Mouse (Mus musculus): ENCODE results near the gene Psmd13. TPM values are rescaled to one million over a fixed set of nuclear protein-coding genes. Genes with fewer than 3 reads are reported as not detected.

Psmd13 gene
- polyA plus RNA-seq, 1 experiment from 2014 or later = 120 TPM

DNA sequence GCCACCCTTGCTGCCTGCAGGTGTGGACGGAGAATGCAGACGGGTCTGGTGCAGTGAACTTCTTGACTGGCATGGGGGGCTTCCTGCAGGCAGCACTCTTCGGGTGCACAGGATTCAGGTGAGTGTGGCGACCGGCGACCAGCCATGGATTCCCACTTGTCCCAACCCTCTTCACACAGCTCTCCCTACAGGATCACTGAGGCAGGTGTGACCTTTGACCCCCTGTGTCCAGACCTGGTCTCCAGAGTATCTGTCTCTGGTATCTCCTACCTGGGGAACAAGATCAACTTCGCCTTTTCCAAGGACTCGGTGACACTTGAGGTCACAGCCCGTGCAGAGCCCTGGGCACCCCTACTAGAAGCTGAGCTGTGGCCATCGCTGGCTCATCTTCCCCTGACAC is 64.5 kb downstream of the Psmd13 start:
- Histone ChIP-seq H3K27ac (replicated peaks in 1 of 2; ENCODE audit: control insufficient read depth in 1 of 2, insufficient read depth in 1 of 2, low read depth in 2 of 2, low read length in 2 of 2) (peak overlapping the region; percentile 26 to 74; a peak in 3 of 4 replicates), H3K4me3 (ENCODE audit: control insufficient read depth in 1 of 2, insufficient read depth in 1 of 2, low read depth in 1 of 2, low read length in 2 of 2) (no peak overlapping the region), H3K4me2 (ENCODE audit: low read length) (no peak overlapping the region), H3K9me3 (ENCODE audit: control insufficient read depth, low read length) (no peaks in the 10 kb centered on the region), H3K4me1 (ENCODE audit: control insufficient read depth in 2 of 2, insufficient read depth in 2 of 2, low read length in 2 of 2) (peaks cover 28 to 32% of the 10 kb centered on the region in 2 experiments), H3K9ac (ENCODE audit: low read length) (no peak overlapping the region), H3K27me3 (ENCODE audit: control insufficient read depth, insufficient read depth, low read length) (no peaks in the 10 kb centered on the region), H3K36me3 (ENCODE audit: control insufficient read depth, insufficient read depth, low read length) (peaks cover 52% of the 10 kb centered on the region)
- 85% methylated on average over 10 of the region's 10 CpGs for WGBS
- ATAC-seq (ENCODE audit: insufficient number of reproducible peaks, insufficient read depth, low FRiP score, low read depth) = no peak

DNA sequence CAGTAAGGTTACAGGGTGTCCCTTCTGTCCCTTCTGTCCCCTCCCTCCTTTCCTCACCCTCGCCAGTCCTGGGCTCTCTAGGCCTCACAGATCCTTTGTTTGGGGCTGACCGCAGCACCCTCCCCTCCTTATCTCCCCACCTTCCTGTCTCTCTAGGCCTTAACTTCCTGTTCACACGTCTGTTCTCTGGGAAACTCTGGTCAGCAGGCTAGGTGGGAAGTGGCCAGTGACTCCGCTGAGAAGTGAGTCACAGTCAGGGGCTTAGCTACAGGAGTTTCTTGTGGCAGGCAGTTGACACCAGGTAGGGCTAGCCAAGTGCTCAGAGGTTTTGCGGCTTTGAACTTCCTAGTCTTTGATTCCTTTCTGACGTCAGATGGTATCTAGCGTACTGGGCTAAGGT is 65.2 kb downstream of the Psmd13 start:
- H3K4me3 ChIP-seq (ENCODE audit: control insufficient read depth in 1 of 2, insufficient read depth in 1 of 2, low read depth in 1 of 2, low read length in 2 of 2) = no peak overlapping the region
- peaks cover 52% of the 10 kb centered on the region for H3K36me3 ChIP-seq (ENCODE audit: control insufficient read depth, insufficient read depth, low read length)
- peaks cover 30 to 37% of the 10 kb centered on the region in 2 experiments for H3K4me1 ChIP-seq (ENCODE audit: control insufficient read depth in 2 of 2, insufficient read depth in 2 of 2, low read length in 2 of 2)
- H3K9me3 ChIP-seq (ENCODE audit: control insufficient read depth, low read length) = no peaks in the 10 kb centered on the region
- no peak overlapping the region for H3K4me2 ChIP-seq (ENCODE audit: low read length)
- 34% methylated on average over 7 of the region's 7 CpGs for WGBS
- peak; percentile 43; the same call in 1 of the 2 replicates for ATAC-seq (ENCODE audit: insufficient number of reproducible peaks, insufficient read depth, low FRiP score, low read depth)
- no peaks in the 10 kb centered on the region for H3K27me3 ChIP-seq (ENCODE audit: control insufficient read depth, insufficient read depth, low read length)
- H3K27ac ChIP-seq (replicated peaks in 1 of 2; ENCODE audit: control insufficient read depth in 1 of 2, insufficient read depth in 1 of 2, low read depth in 2 of 2, low read length in 2 of 2) = peak overlapping the region; percentile 74 to 75
- H3K9ac ChIP-seq (ENCODE audit: low read length) = peak overlapping the region; percentile 38; the same call in 1 of the 2 replicates

DNA sequence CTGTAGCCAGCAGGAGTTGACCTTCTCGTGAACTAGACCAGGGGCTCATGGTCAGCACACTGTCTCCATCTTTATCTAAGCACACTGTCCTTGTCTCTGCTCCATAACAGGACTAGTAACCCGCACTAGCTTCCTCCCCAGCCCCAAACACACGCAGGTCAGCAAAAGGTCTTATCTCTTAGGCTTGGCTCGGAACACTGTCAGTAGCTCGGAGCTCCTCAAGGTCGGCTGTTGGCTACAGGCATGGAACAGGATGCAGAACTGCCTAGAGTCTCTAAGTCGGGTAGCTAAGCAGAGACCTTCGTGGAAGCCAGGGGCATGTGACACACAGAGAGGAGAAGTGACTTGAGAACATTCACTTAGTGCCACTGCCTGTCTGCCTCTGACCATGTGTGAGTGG is 66.4 kb downstream of the Psmd13 start:
- ATAC-seq (ENCODE audit: insufficient number of reproducible peaks, insufficient read depth, low FRiP score, low read depth) = no peak
- Histone ChIP-seq H3K27me3 (ENCODE audit: control insufficient read depth, insufficient read depth, low read length) (no peaks in the 10 kb centered on the region), H3K36me3 (ENCODE audit: control insufficient read depth, insufficient read depth, low read length) (peaks cover 59% of the 10 kb centered on the region), H3K9ac (ENCODE audit: low read length) (no peak overlapping the region), H3K27ac (replicated peaks in 1 of 2; ENCODE audit: control insufficient read depth in 1 of 2, insufficient read depth in 1 of 2, low read depth in 2 of 2, low read length in 2 of 2) (peak overlapping the region; percentile 53 to 74), H3K4me2 (ENCODE audit: low read length) (no peak overlapping the region), H3K4me3 (ENCODE audit: control insufficient read depth in 1 of 2, insufficient read depth in 1 of 2, low read depth in 1 of 2, low read length in 2 of 2) (no peak overlapping the region), H3K9me3 (ENCODE audit: control insufficient read depth, low read length) (no peaks in the 10 kb centered on the region), H3K4me1 (ENCODE audit: control insufficient read depth in 2 of 2, insufficient read depth in 2 of 2, low read length in 2 of 2) (peaks cover 29 to 34% of the 10 kb centered on the region in 2 experiments)
- 32% methylated on average over 8 of the region's 8 CpGs for WGBS

Other genes starting within 250 kb of the Psmd13 start
- not detected in 2 replicates for gene Olfr53, start 235.5 kb upstream of the Psmd13 start, polyA plus RNA-seq (2014; fragmentation: Nextera tagmentation; extraction: Ambion mirVana)
- not detected in 2 replicates for gene Olfr539, start 222.0 kb upstream of the Psmd13 start, polyA plus RNA-seq (2014; fragmentation: Nextera tagmentation; extraction: Ambion mirVana)
- gene Olfr45, start 200.0 kb upstream of the Psmd13 start, polyA plus RNA-seq (2014; fragmentation: Nextera tagmentation; extraction: Ambion mirVana) = not detected in 2 replicates
- gene Olfr541, start 184.7 kb upstream of the Psmd13 start, polyA plus RNA-seq (2014; fragmentation: Nextera tagmentation; extraction: Ambion mirVana) = not detected in 2 replicates
- not detected in 2 replicates for gene Cyp2e1, start 118.2 kb upstream of the Psmd13 start, polyA plus RNA-seq (2014; fragmentation: Nextera tagmentation; extraction: Ambion mirVana)
- gene Syce1, start 94.1 kb upstream of the Psmd13 start, polyA plus RNA-seq (2014; fragmentation: Nextera tagmentation; extraction: Ambion mirVana) = 0.31 TPM in 1 of 2 replicates, not detected in the other
- 0.75 and 0.86 TPM in 2 replicates for gene Zfp941, start 59.8 kb upstream of the Psmd13 start, polyA plus RNA-seq (2014; fragmentation: Nextera tagmentation; extraction: Ambion mirVana)
- not detected in 2 replicates for gene Urah, start 47.0 kb upstream of the Psmd13 start, polyA plus RNA-seq (2014; fragmentation: Nextera tagmentation; extraction: Ambion mirVana)
- not detected in 2 replicates for gene Scgb1c1, start 36.4 kb upstream of the Psmd13 start, polyA plus RNA-seq (2014; fragmentation: Nextera tagmentation; extraction: Ambion mirVana)
- gene Odf3, start 34.2 kb upstream of the Psmd13 start, polyA plus RNA-seq (2014; fragmentation: Nextera tagmentation; extraction: Ambion mirVana) = 0.12 TPM in 1 of 2 replicates, not detected in the other
- not detected in 2 replicates for gene Gm45785, start 25.6 kb upstream of the Psmd13 start, polyA plus RNA-seq (2014; fragmentation: Nextera tagmentation; extraction: Ambion mirVana)
- 40.5 and 42.8 TPM in 2 replicates for gene Ric8a, start 25.0 kb upstream of the Psmd13 start, polyA plus RNA-seq (2014; fragmentation: Nextera tagmentation; extraction: Ambion mirVana)
- gene Bet1l, start 24.4 kb upstream of the Psmd13 start, polyA plus RNA-seq (2014; fragmentation: Nextera tagmentation; extraction: Ambion mirVana) = 35.0 and 39.5 TPM in 2 replicates
- gene Sirt3, start 341 bp downstream of the Psmd13 start, polyA plus RNA-seq (2014; fragmentation: Nextera tagmentation; extraction: Ambion mirVana) = 48.4 and 57.2 TPM in 2 replicates
- 375 and 378 TPM in 2 replicates for gene Cox8b, start 18.5 kb downstream of the Psmd13 start, polyA plus RNA-seq (2014; fragmentation: Nextera tagmentation; extraction: Ambion mirVana)
- gene Nlrp6, start 38.9 kb downstream of the Psmd13 start, polyA plus RNA-seq (2014; fragmentation: Nextera tagmentation; extraction: Ambion mirVana) = not detected in 2 replicates
- gene Pgghg, start 59.4 kb downstream of the Psmd13 start, polyA plus RNA-seq (2014; fragmentation: Nextera tagmentation; extraction: Ambion mirVana) = 11.4 and 13.0 TPM in 2 replicates
- gene Ifitm5, start 68.3 kb downstream of the Psmd13 start, polyA plus RNA-seq (2014; fragmentation: Nextera tagmentation; extraction: Ambion mirVana) = 0.65 and 0.82 TPM in 2 replicates
- not detected in 2 replicates for gene Gm45717, start 74.0 kb downstream of the Psmd13 start, polyA plus RNA-seq (2014; fragmentation: Nextera tagmentation; extraction: Ambion mirVana)
- 615 and 692 TPM in 2 replicates for gene Ifitm2, start 74.0 kb downstream of the Psmd13 start, polyA plus RNA-seq (2014; fragmentation: Nextera tagmentation; extraction: Ambion mirVana)
- gene Ifitm1, start 85.3 kb downstream of the Psmd13 start, polyA plus RNA-seq (2014; fragmentation: Nextera tagmentation; extraction: Ambion mirVana) = 7.4 and 8.3 TPM in 2 replicates
- gene Ifitm3, start 128.8 kb downstream of the Psmd13 start, polyA plus RNA-seq (2014; fragmentation: Nextera tagmentation; extraction: Ambion mirVana) = 89.6 and 105 TPM in 2 replicates
- gene Ifitm6, start 136.0 kb downstream of the Psmd13 start, polyA plus RNA-seq (2014; fragmentation: Nextera tagmentation; extraction: Ambion mirVana) = 0.43 and 0.97 TPM in 2 replicates
- gene Gm17387, start 147.2 kb downstream of the Psmd13 start, polyA plus RNA-seq (2014; fragmentation: Nextera tagmentation; extraction: Ambion mirVana) = not detected in 2 replicates
- 0.27 and 0.66 TPM in 2 replicates for gene B4galnt4, start 179.1 kb downstream of the Psmd13 start, polyA plus RNA-seq (2014; fragmentation: Nextera tagmentation; extraction: Ambion mirVana)
- gene Pkp3, start 196.2 kb downstream of the Psmd13 start, polyA plus RNA-seq (2014; fragmentation: Nextera tagmentation; extraction: Ambion mirVana) = 0.23 TPM in 1 of 2 replicates, not detected in the other
- gene Sigirr, start 218.6 kb downstream of the Psmd13 start, polyA plus RNA-seq (2014; fragmentation: Nextera tagmentation; extraction: Ambion mirVana) = 2.8 TPM in 2 replicates
- 0.34 TPM in 1 of 2 replicates, not detected in the other for gene Ano9, start 235.8 kb downstream of the Psmd13 start, polyA plus RNA-seq (2014; fragmentation: Nextera tagmentation; extraction: Ambion mirVana)
- gene Ptdss2, start 240.4 kb downstream of the Psmd13 start, polyA plus RNA-seq (2014; fragmentation: Nextera tagmentation; extraction: Ambion mirVana) = 51.8 and 65.6 TPM in 2 replicates